Mouse (Mus musculus) right cerebral cortex, postnatal 36 days (tissue): ENCODE data around the gene Edem2.

Source experiments
- DNase-seq, 2 experiments: peaks; one replicate each; pipeline ENCODE4 v3.0.0; 2022; ENCODE audit warnings: low spot score in 2 of 2, mixed read lengths in 1 of 2

The Edem2 gene

GRCm38 (mm10) chr2:155729158-155729645, at the start of gene Edem2:
Gene Edem2 (minus strand): TSS chr2:155729475.
- DNase-seq: peak; percentile 87 to 92

GRCm38 (mm10) chr2:155779066-155779465, 49.8 kb upstream of the Edem2 start:
- DNase-seq: no peak

- no peak for DNase-seq
Measured at GRCm38 (mm10) chr2:155778004-155778403, 48.7 kb upstream of the Edem2 start.

- no peak for DNase-seq
Measured at GRCm38 (mm10) chr2:155777688-155777985, 48.4 kb upstream of the Edem2 start.

GRCm38 (mm10) chr2:155776824-155777687, 47.8 kb upstream of the Edem2 start:
- no peak for DNase-seq

GRCm38 (mm10) chr2:155775685-155776263, 46.5 kb upstream of the Edem2 start:
- DNase-seq: peak in 1 of 2 experiments; percentile 20

- DNase-seq: no peak
Measured at GRCm38 (mm10) chr2:155774927-155775684, 45.8 kb upstream of the Edem2 start, which contains the start of gene Mmp24. Gene Mmp24 (plus strand): TSS chr2:155775342.

GRCm38 (mm10) chr2:155774261-155774926, 45.1 kb upstream of the Edem2 start:
- DNase-seq: no peak

- no peak for DNase-seq
Measured at GRCm38 (mm10) chr2:155773664-155774063, 44.4 kb upstream of the Edem2 start.

GRCm38 (mm10) chr2:155764679-155765418, 35.6 kb upstream of the Edem2 start:
- DNase-seq: no peak

GRCm38 (mm10) chr2:155756855-155757566, 27.7 kb upstream of the Edem2 start:
- no peak for DNase-seq

- no peak for DNase-seq
Measured at GRCm38 (mm10) chr2:155755746-155756145, 26.5 kb upstream of the Edem2 start.

- no peak for DNase-seq
Measured at GRCm38 (mm10) chr2:155751014-155751786, 21.9 kb upstream of the Edem2 start, which contains the start of gene Procr. Gene Procr (plus strand): TSS chr2:155751117.

- DNase-seq: no peak
Measured at GRCm38 (mm10) chr2:155749394-155749793, 20.1 kb upstream of the Edem2 start.

- DNase-seq: no peak
Measured at GRCm38 (mm10) chr2:155745487-155745886, 16.2 kb upstream of the Edem2 start.

- DNase-seq: no peak
Measured at GRCm38 (mm10) chr2:155743351-155743750, 14.1 kb upstream of the Edem2 start.

GRCm38 (mm10) chr2:155742931-155743337, 13.7 kb upstream of the Edem2 start:
- no peak for DNase-seq

GRCm38 (mm10) chr2:155742211-155742610, 12.9 kb upstream of the Edem2 start:
- no peak for DNase-seq

- DNase-seq: no peak
Measured at GRCm38 (mm10) chr2:155737803-155738202, 8.5 kb upstream of the Edem2 start.

- DNase-seq: no peak
Measured at GRCm38 (mm10) chr2:155736936-155737335, 7.7 kb upstream of the Edem2 start.
